Mouse (Mus musculus): Measurements from ENCODE around the gene Dync1i1. TPM values are rescaled to one million over a fixed set of nuclear protein-coding genes. Genes with fewer than 3 reads are reported as not detected.

The Dync1i1 gene
- total and polyA plus RNA-seq, 3 experiments: not detected

DNA sequence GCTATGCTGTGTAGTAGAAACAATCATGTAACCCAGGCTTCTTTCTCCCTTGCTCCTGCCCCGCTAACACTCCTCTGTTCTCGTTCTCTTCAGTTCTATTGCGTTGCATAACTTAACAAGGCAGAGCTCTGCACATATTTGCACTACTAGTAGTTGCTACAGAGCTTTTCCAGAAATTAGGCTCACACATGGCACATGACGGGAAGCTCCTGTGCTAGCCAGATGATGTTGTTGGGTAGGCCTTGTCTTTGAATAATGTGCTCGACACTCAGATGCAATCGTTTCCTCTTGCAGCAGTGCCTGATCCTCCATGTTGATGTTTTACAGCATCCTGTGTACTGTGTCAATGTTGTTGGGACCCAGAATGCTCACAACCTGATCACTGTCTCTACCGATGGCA, 240.9 kb downstream of the Dync1i1 start:
- DNase-seq (ENCODE audit: low read depth, low spot score): no peak
- Histone ChIP-seq H3K79me2 (ENCODE audit: control insufficient read depth, insufficient read depth, low read length, poor library complexity) (no peaks in the 10 kb centered on the region), H3K4me3 (ENCODE audit: control insufficient read depth in 1 of 2, insufficient read depth in 1 of 2, low read depth in 2 of 2, low read length in 2 of 2) (no peak overlapping the region), H3K4me1 (ENCODE audit: control insufficient read depth in 1 of 2, insufficient read depth in 2 of 2, low read length in 2 of 2) (no peaks in the 10 kb centered on the region), H3K27me3 (ENCODE audit: control insufficient read depth in 1 of 2, insufficient read depth in 2 of 2, low read length in 2 of 2) (no peaks in the 10 kb centered on the region), H3K9me3 (replicated peaks; ENCODE audit: insufficient read depth, low read length) (no peaks in the 10 kb centered on the region), H3K27ac (ENCODE audit: control insufficient read depth, low read depth, low read length) (no peak overlapping the region), H3K9ac (ENCODE audit: control insufficient read depth, low read depth, low read length, poor library complexity, severe bottlenecking) (no peak overlapping the region), H3K36me3 (ENCODE audit: control insufficient read depth in 1 of 2, insufficient read depth in 2 of 2, low read length in 2 of 2) (no peaks in the 10 kb centered on the region)
- TF ChIP-seq SIN3A (IDR thresholded peaks at IDR 0.05; ENCODE audit: low read length) (no peak), MYB (IDR thresholded peaks at IDR 0.05; ENCODE audit: low read depth, low read length) (no peak), MXI1 (IDR thresholded peaks at IDR 0.05; ENCODE audit: low read depth, low read length) (no peak), POLR2A (IDR thresholded peaks at IDR 0.05; ENCODE audit: control insufficient read depth in 1 of 2, insufficient read depth in 1 of 2, low read depth in 1 of 2, low read length in 2 of 2, poor library complexity in 1 of 2) (no peak), ZMIZ1 (IDR thresholded peaks at IDR 0.05; ENCODE audit: low read depth, low read length) (no peak), POLR2AphosphoS2 (IDR thresholded peaks at IDR 0.05; ENCODE audit: low read length) (no peak), POLR2AphosphoS5 (IDR thresholded peaks at IDR 0.05; ENCODE audit: borderline replicate concordance, low read depth, low read length) (no peak), HCFC1 (IDR thresholded peaks at IDR 0.05; ENCODE audit: low read depth, low read length) (no peak)

DNA sequence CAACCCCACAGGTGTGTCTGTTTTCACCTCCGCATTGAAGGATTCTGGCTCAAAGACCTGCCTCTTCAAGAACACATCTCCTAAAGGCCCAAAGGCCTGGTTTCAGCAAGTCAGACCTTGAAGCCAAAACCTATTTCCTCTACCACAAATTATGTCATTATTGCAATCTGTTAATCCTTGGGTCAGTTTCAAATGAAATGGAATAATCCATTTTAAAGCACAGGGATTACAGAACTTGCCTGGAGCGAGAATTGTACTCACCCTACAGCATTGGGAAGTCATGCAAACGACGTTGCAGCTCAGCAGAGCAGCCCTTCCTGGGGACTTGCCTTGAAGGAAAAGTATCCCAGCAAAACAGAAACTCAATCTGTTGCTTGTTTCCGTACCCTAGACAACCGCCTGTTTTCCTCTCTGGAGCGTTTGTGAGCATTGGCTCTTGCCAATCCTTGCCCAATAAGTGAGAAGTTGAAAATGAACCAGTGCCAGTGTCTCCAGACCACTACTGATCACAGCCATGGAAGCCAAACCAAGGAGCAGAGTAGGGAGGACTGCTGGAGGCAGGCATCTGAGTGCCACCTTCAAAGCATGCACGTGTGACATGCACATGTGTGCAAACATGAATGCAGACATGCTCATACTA, 241.5 kb downstream of the Dync1i1 start:
- TF ChIP-seq MYC (IDR thresholded peaks at IDR 0.05; ENCODE audit: low read depth, low read length) (no peak), ETS1 (IDR thresholded peaks at IDR 0.05; ENCODE audit: low read depth, low read length) (no peak), MAX (IDR thresholded peaks at IDR 0.05; ENCODE audit: low read length) (no peak), ZNF384 (IDR thresholded peaks at IDR 0.05; ENCODE audit: low read depth, low read length) (no peak), RAD21 (IDR thresholded peaks at IDR 0.05; ENCODE audit: low read depth, low read length) (no peak), ZKSCAN1 (IDR thresholded peaks at IDR 0.05; ENCODE audit: low read depth, low read length) (no peak), JUND (IDR thresholded peaks at IDR 0.05; ENCODE audit: low read depth, low read length) (no peak), ZC3H11A (IDR thresholded peaks at IDR 0.05; ENCODE audit: low read depth, low read length) (no peak), MXI1 (IDR thresholded peaks at IDR 0.05; ENCODE audit: low read depth, low read length) (no peak), RCOR1 (IDR thresholded peaks at IDR 0.05; ENCODE audit: low read depth, low read length) (no peak), MAFK (IDR thresholded peaks at IDR 0.05; ENCODE audit: borderline replicate concordance, low read depth, low read length) (no peak), CTCF (IDR thresholded peaks at IDR 0.05 in 2 of 3, conservative IDR thresholded peaks at IDR 0.05 in 1 of 3; ENCODE audit: control insufficient read depth in 1 of 3, insufficient read depth in 1 of 3, low read depth in 2 of 3, low read length in 3 of 3, poor library complexity in 1 of 3, severe bottlenecking in 1 of 3) (no peak), NELFE (IDR thresholded peaks at IDR 0.05; ENCODE audit: low read depth, low read length) (no peak)
- Histone ChIP-seq H3K4me1 (ENCODE audit: control insufficient read depth in 1 of 2, insufficient read depth in 2 of 2, low read length in 2 of 2) (no peaks in the 10 kb centered on the region), H3K4me3 (ENCODE audit: control insufficient read depth in 1 of 2, insufficient read depth in 1 of 2, low read depth in 2 of 2, low read length in 2 of 2) (no peak overlapping the region), H3K79me2 (ENCODE audit: control insufficient read depth, insufficient read depth, low read length, poor library complexity) (no peaks in the 10 kb centered on the region), H3K36me3 (ENCODE audit: control insufficient read depth in 1 of 2, insufficient read depth in 2 of 2, low read length in 2 of 2) (no peaks in the 10 kb centered on the region), H3K9ac (ENCODE audit: control insufficient read depth, low read depth, low read length, poor library complexity, severe bottlenecking) (no peak overlapping the region), H3K27ac (ENCODE audit: control insufficient read depth, low read depth, low read length) (no peak overlapping the region), H3K9me3 (replicated peaks; ENCODE audit: insufficient read depth, low read length) (no peaks in the 10 kb centered on the region), H3K27me3 (ENCODE audit: control insufficient read depth in 1 of 2, insufficient read depth in 2 of 2, low read length in 2 of 2) (no peaks in the 10 kb centered on the region)
- no peak for DNase-seq (ENCODE audit: low read depth, low spot score)
